Comparison of ENCODE assay signal across 1 mouse cellular context in genomic region chr9:21591127-21591830, GRCm38 (mm10).
TF ChIP-seq lines count a peak whose summit lies in the region.

No protein-coding gene starts in this region.

TF ChIP-seq in CH12.LX, 34 proteins besides CTCF, POLR2A, EP300 and RAD21:
- TF ChIP-seq RCOR1 (conservative IDR thresholded peaks at IDR 0.05; ENCODE audit: low read depth, low read length) (no peak), HCFC1 (IDR thresholded peaks at IDR 0.05; ENCODE audit: low read depth, low read length) (peak; percentile 25; the same call in 1 of the 2 replicates), NELFE (IDR thresholded peaks at IDR 0.05; ENCODE audit: low read depth, low read length) (0 out of 2 replicates have a peak, but pooled peaks have one; percentile 33), ZKSCAN1 (IDR thresholded peaks at IDR 0.05; ENCODE audit: borderline replicate concordance, low read depth, low read length) (no peak), MEF2A (IDR thresholded peaks at IDR 0.05; ENCODE audit: borderline replicate concordance, low read depth, low read length) (0 out of 2 replicates have a peak, but pooled peaks have one; percentile 16), MYC (IDR thresholded peaks at IDR 0.05; ENCODE audit: low read depth, low read length) (0 out of 2 replicates have a peak, but pooled peaks have one; percentile 29), JUN (IDR thresholded peaks at IDR 0.05; ENCODE audit: insufficient read depth, low read depth, low read length) (no peak), MAZ (IDR thresholded peaks at IDR 0.05; ENCODE audit: low read depth, low read length) (no peak), BHLHE40 (IDR thresholded peaks at IDR 0.05; ENCODE audit: low read depth, low read length) (peak; percentile 37; the same call in 1 of the 2 replicates), ZMIZ1 (IDR thresholded peaks at IDR 0.05; ENCODE audit: low read depth, low read length) (no peak)
